Mouse (Mus musculus) lung, postnatal 36 days (tissue): Measurements from ENCODE around the gene Zic4.

Source experiments
- DNase-seq: peaks from one replicate; pipeline ENCODE4 v3.0.0; 2022; ENCODE audit warnings: mixed read lengths

The Zic4 gene

DNA sequence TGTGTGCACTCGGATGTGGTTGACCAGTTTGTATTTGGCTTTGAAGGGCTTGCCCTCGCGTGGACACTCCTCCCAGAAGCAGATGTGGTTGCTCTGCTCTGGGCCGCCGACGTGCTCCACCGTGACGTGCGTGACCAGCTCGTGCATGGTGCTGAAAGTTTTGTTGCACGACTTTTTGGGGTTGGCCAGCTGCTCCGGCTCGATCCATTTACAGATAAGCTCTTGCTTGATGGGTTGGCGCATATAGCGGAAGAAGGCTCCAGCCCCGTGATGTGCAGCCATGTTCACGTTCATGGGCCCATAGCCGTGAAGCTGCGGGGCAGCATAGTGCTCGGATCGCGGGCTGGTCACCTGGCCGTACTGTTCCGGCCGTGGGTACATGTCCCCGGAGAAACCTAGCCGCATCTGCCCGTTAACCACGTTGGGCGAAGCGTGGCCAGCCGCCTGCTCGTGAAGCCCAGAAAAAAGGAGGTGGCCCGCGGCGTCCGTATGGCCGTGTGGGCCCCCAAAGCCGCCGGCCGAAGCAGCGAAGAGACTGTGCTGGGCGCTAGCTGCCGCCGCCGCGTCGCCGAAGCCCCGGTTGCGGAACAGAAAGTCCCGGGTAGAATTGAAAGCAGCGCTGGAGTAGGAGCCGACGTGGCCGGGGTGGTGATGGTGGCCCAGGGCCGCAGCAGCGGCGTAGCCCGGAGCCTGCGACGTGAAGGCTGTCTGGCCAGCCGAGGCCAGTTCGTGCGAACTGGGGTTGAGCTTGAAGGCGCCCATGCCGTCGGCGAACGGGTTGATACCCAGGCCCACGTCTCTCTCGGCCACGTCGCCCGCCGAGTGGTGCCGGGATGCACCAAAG lies 2.1 kb downstream of the Zic4 start:
- DNase-seq: no peak

GRCm38 (mm10) chr9:91364971-91365501 lies 2.8 kb downstream of the Zic4 start:
- DNase-seq: no peak

- no peak for DNase-seq
Measured at GRCm38 (mm10) chr9:91365664-91366063, 3.5 kb downstream of the Zic4 start, which contains the start of gene Zic1. Zic1 (minus strand) TSS chr9:91365810.

DNA sequence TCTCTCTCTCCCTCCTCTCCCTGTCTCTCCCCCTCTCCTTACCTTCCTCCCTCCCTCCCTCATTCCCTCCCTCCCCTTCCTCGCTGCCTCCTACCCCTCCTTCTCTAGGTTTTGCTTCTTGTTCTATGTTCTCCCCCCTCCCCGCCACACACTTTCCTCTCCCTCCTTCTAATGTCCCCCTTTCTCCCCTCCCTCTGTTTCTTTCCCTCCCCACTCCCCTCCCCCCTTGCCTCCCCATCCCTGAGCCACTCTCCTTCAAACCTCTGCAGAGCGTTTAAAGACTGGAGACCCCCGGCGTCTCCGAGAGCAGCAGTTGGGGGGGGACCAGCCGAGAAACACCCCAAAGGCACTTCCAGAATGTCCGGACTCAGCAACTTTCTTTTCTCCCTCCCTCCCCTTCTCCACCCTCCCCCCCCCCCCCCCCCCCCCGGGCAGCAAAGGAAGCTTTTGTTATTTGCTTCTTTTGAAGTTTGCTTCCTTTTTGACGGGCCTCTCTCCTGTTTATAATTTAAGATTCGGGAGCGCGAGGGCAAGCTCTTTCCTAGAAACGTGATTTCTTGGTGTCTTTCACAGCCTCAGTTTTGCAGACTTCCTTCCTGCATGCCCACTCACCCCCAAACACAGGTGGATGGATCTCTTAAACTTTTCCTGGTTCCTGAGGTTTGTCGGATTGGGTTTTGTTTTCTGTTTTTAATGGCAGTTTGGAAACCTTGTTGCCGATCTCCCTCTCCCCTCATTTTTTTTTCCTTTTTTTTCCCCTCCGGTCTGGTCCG lies 4.2 kb downstream of the Zic4 start:
- no peak for DNase-seq

- no peak for DNase-seq
Measured at GRCm38 (mm10) chr9:91366999-91367811, 5.0 kb downstream of the Zic4 start.

DNA sequence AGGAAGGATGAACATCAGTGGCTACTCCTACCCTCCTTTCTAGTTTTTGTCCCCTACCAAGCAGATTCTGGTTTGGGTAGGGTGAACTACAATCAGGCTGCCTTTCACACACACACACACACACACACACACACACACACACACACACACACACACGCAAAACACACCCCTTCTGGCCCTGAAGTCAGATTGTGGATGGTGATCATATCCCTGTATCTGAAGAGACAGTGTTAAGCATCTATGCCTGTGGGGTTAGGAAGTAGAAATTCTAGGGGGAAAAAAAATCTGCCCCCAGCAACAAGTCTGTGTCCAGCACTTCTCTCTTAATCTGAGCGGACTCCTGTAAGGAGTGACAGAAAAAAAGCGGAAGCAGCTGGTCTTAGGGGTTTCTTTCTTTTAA lies 5.9 kb downstream of the Zic4 start:
- DNase-seq: no peak

GRCm38 (mm10) chr9:91368946-91369292 lies 6.7 kb downstream of the Zic4 start:
- no peak for DNase-seq

DNA sequence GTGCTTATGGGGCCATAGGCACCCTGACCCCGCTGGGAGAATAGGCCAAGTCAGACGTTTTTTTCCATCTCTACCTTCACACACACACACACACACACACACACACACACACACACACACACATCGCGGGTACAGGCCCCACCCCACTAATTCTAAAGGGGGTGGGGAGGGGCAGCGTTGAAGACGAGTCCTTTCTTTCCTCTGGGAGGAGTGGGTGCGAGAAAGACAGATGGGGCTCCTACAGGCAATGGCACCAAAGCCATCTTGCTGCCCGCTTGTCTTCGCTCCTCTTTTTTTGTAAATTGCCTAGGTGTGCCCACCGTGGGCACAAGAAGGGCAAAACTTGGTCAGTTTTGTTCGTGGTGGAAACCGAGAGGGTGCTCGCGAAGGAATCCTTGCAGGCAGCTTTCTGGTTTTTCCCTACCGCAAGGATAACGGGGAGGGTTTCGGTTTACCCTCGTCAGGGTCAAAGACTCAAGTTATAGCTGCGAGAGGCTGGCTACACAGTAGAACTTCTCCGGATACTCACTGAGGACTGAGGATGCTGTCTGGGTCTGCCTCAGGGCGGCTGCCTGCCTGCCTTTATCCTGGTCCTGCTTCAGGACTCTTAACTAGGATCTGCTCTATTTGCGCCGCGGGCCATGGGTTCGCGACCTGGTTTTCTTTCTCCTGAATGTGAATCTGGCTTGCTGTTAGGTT lies 7.2 kb downstream of the Zic4 start:
- no peak for DNase-seq

GRCm38 (mm10) chr9:91370191-91370708 lies 8.0 kb downstream of the Zic4 start:
- no peak for DNase-seq

DNA sequence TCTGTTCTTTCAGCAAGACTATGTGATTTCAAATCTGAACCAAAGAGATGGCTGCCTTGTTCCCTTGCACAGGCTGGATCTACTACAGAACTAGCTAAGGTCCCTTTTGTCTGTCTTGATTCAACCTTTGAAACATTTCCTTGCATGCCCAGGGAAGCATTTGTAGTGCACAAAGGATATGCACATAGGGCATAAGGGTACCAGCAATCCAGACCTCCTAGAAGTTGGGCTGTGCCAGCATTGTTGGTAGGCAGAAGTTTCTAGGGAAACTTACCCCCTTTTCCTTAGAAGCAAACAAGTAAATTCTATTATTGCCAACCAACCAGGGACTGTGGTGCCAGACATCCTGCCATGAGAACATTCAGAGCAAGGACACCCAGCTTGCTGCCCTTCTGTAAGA lies 8.8 kb downstream of the Zic4 start:
- DNase-seq: no peak

DNA sequence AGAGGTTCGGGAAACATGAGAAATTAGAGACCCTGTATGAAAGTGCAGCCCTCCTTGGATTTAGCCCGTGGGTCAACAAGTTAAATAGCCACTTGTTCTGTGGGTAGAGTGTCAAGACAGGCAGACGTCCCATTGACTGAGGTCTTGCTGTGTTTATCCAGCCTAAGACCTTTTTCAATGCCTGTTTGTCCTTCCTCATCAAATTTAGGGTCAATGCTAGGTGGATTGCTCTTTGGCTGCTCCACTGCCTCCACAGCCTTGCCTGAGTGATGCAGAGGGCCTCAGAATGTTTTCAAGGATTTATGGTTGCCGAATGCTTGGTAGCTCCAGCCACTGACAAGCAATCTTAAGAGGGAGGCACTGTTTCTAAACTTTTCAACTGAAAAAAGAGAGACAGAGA lies 9.4 kb downstream of the Zic4 start:
- DNase-seq: no peak

DNA sequence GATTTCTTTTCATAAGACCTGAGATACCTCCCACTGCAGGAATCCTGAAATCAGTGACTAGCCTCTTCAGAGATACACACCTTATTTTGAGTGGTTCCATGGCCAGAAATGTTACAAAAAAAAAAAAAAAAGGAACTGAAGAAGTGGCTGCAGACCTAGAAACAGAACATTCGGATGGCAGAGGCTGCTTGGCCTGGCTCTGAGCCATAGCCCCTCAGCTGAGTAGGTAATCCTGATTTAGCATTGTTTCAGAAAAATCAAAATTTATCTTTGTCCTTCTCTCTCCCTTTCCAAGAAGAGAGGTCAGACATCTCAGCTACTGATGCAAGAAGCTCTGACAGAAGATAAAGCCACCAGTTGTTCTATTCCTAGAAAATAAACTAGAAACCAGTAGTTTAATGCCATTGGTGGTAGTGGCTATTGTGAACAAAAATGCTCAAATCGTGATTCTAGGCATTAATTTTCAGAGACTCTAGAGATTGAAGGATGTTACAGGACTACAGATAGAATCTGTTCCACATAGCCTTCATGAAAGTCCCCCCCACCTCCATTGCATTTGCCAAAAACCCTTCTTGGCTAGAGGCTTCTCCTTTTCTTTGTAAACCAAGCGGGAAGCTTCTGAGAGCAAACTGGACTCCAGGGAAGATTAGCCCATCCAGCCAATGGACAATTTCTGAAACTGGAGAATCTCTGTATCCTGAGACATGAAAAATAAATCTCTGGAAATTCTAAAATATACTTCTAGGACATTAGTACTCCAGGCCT lies 11.8 kb downstream of the Zic4 start:
- DNase-seq: no peak

DNA sequence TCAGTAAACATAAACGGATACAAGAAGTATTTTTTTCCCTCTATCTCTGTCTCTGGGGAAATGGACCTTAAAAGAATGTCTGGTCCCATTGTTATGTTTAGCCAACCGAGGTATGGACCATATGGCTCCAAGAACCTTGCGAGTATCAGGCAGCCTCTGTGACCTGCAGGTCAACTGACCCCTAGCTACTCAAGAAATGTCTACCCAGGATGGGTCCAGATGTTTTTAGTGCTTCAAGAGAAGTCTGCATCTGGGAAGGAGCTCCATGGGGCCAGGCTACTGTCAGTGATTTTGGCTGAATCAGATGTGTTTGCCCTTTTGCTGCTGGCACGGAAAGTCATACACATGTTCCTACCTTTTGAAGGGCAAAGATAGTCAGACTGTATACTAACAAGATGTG lies 12.5 kb downstream of the Zic4 start:
- no peak for DNase-seq

DNA sequence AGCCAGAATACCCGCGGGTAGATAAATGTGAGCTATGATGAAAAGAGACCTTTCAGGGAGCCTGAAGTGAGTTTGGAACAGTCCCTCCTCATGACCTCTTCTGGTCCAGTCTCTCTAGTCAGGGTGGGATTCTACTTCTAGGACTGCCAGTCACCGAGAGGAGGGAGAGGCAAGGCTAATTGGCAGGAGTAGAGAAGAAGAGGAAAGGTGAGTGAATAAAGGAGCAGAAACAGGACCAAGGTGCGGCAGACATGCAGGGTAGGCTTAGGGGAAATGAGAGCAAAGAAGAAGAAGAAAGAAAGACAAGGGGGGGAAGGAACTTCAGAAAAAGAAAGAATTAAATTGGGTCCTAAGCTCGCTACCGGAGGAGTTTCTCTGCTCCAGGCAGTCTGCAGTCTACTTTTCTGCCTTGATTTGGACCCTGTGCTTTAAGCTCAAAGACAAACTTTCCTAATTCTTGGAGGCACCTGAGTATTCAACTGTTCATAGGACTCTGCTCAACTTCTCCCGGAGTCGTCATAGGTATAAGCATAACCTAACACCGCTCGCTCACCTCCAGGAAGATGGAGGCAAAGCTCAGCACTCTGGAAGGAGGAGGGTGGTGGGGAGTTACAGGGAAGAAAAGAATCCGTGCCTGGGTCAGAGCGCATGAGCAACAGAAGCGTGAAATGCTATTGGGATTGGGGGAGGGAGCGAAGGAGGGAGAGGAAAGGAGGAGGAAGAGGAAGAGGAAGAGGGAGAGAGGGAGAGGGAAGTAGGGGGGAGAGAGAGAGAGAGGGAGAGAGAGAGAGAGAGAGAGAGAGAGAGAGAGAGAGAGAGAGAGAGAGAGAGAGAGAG lies 15.0 kb downstream of the Zic4 start:
- DNase-seq: no peak

DNA sequence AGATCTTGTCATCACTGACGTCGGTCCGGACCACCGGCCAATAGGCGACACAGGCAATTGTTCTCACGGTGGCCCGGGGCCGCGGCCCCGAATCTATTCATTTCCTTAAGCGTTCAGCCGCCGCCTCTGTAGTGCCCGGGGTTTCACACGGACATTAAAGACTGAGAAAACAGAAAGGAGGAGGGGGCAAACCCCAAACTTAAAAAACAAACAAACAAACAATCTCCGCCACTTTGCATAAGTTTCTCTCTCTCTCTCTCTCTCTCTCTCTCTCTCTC lies 15.6 kb downstream of the Zic4 start:
- DNase-seq: no peak

DNA sequence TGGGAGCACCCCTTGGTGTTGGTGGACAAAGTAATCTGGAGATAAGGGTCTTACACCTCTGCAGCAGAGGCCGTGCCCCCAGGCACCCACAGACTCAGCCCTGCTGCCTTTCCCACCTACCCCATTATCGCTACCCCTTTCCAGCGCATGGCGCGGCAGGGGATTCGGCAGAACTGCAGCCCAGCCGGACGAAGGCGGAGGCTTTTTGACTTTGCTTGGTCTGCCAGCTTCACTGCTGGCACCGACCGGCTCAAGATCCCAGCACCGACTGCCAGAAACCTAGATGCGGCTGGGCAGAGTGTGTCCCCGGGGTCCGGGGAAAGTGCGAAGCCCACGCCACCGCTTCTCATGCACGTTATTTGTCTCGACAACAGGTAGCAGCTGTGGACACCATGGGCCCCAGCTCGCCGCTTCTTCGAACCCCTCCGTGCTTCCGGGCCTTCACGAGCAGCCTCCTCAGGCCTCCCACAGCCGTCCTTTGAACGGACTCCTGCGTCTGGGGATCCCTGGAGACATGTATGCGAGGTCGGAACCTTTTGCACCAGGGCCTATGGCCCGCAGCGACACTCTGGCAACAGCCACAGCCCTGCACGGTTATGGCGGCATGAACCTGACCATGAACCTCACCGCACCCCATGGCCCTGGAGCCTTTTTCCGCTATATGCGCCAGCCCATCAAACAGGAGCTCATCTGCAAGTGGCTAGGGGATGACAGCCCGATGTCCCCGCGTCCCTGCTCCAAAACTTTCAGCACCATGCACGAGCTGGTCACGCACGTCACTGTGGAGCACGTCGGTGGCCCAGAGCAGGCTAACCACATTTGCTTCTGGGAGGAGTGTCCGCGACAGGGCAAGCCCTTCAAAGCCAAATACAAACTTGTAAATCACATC lies 16.4 kb downstream of the Zic4 start:
- no peak for DNase-seq

- no peak for DNase-seq
Measured at GRCm38 (mm10) chr9:91379300-91379635, 17.1 kb downstream of the Zic4 start.

- no peak for DNase-seq
Measured at GRCm38 (mm10) chr9:91379781-91380457, 17.7 kb downstream of the Zic4 start.

DNA sequence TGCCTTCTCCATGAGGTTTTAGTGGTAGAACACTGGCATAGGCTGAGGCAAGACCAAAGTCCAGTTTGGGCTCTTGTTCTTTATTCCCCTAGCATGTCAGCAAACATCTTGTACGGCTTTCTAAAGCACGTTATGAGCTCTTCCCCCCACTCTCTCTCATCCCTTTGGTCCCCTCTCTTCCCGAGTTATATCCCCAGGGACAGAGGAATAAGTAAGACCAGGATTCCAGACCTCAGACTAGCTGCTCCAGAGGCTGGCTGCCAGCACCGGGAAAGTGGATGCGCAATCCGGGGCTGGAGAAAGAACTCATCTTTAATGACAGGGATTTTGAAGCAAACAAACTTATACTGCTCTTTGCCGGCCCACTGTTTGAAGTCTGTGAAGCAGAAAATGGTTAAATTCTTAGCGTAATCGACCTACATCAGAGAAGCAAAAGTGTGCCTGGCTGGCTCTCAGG lies 18.3 kb downstream of the Zic4 start:
- DNase-seq: no peak
